Mouse (Mus musculus): Measurements from ENCODE around the gene Thnsl2. TPM values are rescaled to one million over a fixed set of nuclear protein-coding genes. Genes with fewer than 3 reads are reported as not detected.

Gene Thnsl2
- total and polyA plus RNA-seq, 3 experiments: 0.08 to 0.21 TPM; not detected in 1

DNA sequence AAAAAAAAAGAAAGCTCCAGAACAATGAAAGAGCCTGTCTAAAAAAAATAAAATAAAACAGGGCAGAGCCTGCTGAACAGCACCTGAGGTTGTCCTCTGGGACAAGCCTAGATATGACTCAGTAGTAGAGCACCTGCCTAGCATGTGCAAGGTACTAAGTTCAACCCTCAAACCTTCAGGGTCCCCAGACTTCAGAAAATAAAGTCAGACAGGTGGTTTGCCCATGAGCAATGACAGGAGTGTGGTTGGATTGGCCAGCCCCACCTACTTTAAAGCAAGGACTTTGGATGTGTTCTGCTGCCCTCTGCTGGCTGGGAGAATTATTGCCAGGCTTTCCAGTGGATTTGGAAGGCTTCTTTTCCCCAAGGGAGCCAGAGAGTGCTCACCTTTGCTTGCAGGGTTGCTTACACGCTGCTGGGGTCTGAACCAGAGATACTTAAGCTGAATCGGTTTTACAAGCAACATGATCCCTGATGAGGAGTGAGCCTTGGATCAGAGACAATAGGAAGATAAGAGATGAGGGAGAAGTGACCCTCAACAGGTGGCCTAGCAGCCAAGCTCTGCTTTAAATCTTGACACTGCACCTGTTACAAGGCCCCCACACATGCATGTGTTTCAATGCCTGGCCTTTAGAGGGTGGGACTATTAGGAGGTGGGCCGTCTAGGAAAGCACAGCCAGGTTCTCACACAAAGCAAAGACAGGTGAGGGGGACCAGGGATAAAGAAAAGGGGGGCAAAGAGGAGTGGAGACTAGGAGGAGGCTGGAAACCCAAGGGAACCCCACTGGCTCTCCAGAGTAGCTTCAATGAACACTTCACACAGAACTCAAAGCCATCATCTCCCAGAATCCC is 19.0 kb downstream of the Thnsl2 start:
- H3K27ac ChIP-seq (ENCODE audit: control insufficient read depth, low read depth, low read length): no peak overlapping the region
- peak; percentile 63 for DNase-seq (ENCODE audit: low read depth, low spot score)
- H3K79me2 ChIP-seq (ENCODE audit: control insufficient read depth, insufficient read depth, low read length, poor library complexity): no peaks in the 10 kb centered on the region
- 0 out of 4 replicates have a peak, but pooled peaks cover 0 to 1% of the 10 kb centered on the region in 2 experiments for H3K27me3 ChIP-seq (ENCODE audit: control insufficient read depth in 1 of 2, insufficient read depth in 2 of 2, low read length in 2 of 2)
- TF ChIP-seq SMC3 (IDR thresholded peaks at IDR 0.05; ENCODE audit: low read depth, low read length) (peak; percentile 64), ZC3H11A (IDR thresholded peaks at IDR 0.05; ENCODE audit: low read depth, low read length) (peak; percentile 37), RAD21 (IDR thresholded peaks at IDR 0.05; ENCODE audit: low read depth, low read length) (peak; percentile 60), CTCF (IDR thresholded peaks at IDR 0.05 in 2 of 3, conservative IDR thresholded peaks at IDR 0.05 in 1 of 3; ENCODE audit: control insufficient read depth in 1 of 3, insufficient read depth in 1 of 3, low read depth in 2 of 3, low read length in 3 of 3, poor library complexity in 1 of 3, severe bottlenecking in 1 of 3) (peak; percentile 69 to 80 (median 76)), TBP (IDR thresholded peaks at IDR 0.05; ENCODE audit: low read depth, low read length) (no peak)
- no peaks in the 10 kb centered on the region for H3K9me3 ChIP-seq (replicated peaks; ENCODE audit: insufficient read depth, low read length)
- no peaks in the 10 kb centered on the region for H3K36me3 ChIP-seq (ENCODE audit: control insufficient read depth in 1 of 2, insufficient read depth in 2 of 2, low read length in 2 of 2)
- H3K4me1 ChIP-seq (ENCODE audit: control insufficient read depth in 1 of 2, insufficient read depth in 2 of 2, low read length in 2 of 2): no peaks in the 10 kb centered on the region
- H3K9ac ChIP-seq (ENCODE audit: control insufficient read depth, low read depth, low read length, poor library complexity, severe bottlenecking): no peak overlapping the region
- H3K4me3 ChIP-seq (ENCODE audit: control insufficient read depth in 1 of 2, insufficient read depth in 1 of 2, low read depth in 2 of 2, low read length in 2 of 2): no peak overlapping the region

DNA sequence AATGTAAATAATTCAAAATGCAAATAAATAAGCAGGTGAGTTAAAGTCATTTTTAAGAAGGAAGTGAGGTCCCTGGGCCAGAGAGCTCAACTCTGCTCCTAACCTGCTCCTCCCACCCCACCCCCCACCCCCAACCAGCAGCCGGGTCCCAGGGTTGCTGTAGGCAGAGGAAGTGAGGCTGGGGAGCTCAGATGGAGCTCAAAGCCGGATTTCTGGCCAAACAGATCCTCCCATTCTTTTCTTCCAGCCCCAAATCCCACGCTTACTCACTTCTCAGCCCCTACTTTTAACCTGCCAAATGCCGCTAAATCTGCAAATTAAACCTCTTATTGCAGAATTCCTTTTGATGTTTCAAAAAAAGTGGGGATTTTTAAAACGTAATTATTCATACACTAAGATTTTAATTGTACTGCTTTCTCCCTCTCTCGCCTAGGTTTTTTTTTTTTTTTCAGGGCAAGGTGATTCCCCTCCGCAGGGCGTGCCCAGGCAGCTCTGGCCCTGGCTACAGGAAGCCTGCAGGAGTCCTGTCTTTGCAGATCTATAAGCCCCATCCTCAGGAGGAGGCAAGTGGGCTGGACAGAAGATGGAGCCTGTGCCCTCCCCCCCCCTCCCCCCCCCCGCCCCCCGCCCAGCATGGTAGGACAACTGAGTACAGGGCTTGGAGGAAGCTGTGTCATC is 24.5 kb downstream of the Thnsl2 start:
- no peak overlapping the region for H3K9ac ChIP-seq (ENCODE audit: control insufficient read depth, low read depth, low read length, poor library complexity, severe bottlenecking)
- no peaks in the 10 kb centered on the region for H3K4me1 ChIP-seq (ENCODE audit: control insufficient read depth in 1 of 2, insufficient read depth in 2 of 2, low read length in 2 of 2)
- no peaks in the 10 kb centered on the region for H3K79me2 ChIP-seq (ENCODE audit: control insufficient read depth, insufficient read depth, low read length, poor library complexity)
- no peaks in the 10 kb centered on the region for H3K36me3 ChIP-seq (ENCODE audit: control insufficient read depth in 1 of 2, insufficient read depth in 2 of 2, low read length in 2 of 2)
- H3K27ac ChIP-seq (ENCODE audit: control insufficient read depth, low read depth, low read length): no peak overlapping the region
- no peak overlapping the region for H3K4me3 ChIP-seq (ENCODE audit: control insufficient read depth in 1 of 2, insufficient read depth in 1 of 2, low read depth in 2 of 2, low read length in 2 of 2)
- no peaks in the 10 kb centered on the region for H3K9me3 ChIP-seq (replicated peaks; ENCODE audit: insufficient read depth, low read length)
- DNase-seq (ENCODE audit: low read depth, low spot score): no peak
- peaks cover 0 to 1% of the 10 kb centered on the region in 2 experiments; a peak in 1 of 4 replicates for H3K27me3 ChIP-seq (ENCODE audit: control insufficient read depth in 1 of 2, insufficient read depth in 2 of 2, low read length in 2 of 2)
- TF ChIP-seq RAD21 (IDR thresholded peaks at IDR 0.05; ENCODE audit: low read depth, low read length): no peak
- no peak for TF ChIP-seq ETS1 (IDR thresholded peaks at IDR 0.05; ENCODE audit: low read depth, low read length)
- TF ChIP-seq NELFE (IDR thresholded peaks at IDR 0.05; ENCODE audit: low read depth, low read length): no peak

DNA sequence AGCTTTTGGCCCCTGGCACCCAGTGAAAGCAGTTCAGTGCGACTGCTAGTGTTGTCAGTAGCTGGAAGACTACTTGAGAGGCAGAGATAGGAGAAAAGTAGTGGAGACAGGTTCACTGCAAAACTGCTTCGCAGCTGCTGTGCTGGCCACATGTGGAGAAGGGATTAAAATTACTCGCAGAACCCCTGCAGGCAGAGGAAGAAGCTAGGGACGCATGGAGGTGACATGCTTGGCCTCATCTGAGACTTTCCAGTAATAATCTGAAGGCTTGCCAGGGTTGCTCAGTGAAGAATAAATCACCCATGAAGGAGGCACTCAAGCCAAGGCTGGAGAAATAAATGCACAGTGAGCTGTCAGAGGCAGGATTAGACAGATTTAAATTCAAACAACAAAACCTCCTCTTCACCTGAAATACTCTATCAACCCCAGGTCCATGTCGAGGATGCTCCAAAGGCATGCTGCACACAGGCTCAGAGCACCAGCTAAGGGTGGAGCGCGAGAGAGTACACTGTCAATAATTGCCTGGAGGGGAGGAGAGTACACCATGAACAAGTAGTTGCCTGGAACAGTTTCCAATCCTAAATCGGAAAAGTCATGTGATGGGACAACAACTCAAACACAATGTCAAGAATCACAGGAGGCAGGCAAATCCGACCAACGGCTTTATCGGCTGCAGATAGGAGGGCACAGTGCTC is 32.7 kb downstream of the Thnsl2 start:
- Histone ChIP-seq H3K79me2 (ENCODE audit: control insufficient read depth, insufficient read depth, low read length, poor library complexity) (no peaks in the 10 kb centered on the region), H3K36me3 (ENCODE audit: control insufficient read depth in 1 of 2, insufficient read depth in 2 of 2, low read length in 2 of 2) (no peaks in the 10 kb centered on the region), H3K4me3 (ENCODE audit: control insufficient read depth in 1 of 2, insufficient read depth in 1 of 2, low read depth in 2 of 2, low read length in 2 of 2) (no peak overlapping the region), H3K27me3 (ENCODE audit: control insufficient read depth in 1 of 2, insufficient read depth in 2 of 2, low read length in 2 of 2) (peaks cover 0 to 8% of the 10 kb centered on the region in 2 experiments; a peak in 3 of 4 replicates), H3K9me3 (replicated peaks; ENCODE audit: insufficient read depth, low read length) (no peaks in the 10 kb centered on the region), H3K4me1 (ENCODE audit: control insufficient read depth in 1 of 2, insufficient read depth in 2 of 2, low read length in 2 of 2) (no peaks in the 10 kb centered on the region), H3K27ac (ENCODE audit: control insufficient read depth, low read depth, low read length) (no peak overlapping the region), H3K9ac (ENCODE audit: control insufficient read depth, low read depth, low read length, poor library complexity, severe bottlenecking) (no peak overlapping the region)
- no peak for DNase-seq (ENCODE audit: low read depth, low spot score)
- TF ChIP-seq E2F4 (IDR thresholded peaks at IDR 0.05; ENCODE audit: borderline replicate concordance, low read depth, low read length) (no peak), POLR2A (IDR thresholded peaks at IDR 0.05; ENCODE audit: control insufficient read depth in 1 of 2, insufficient read depth in 1 of 2, low read depth in 1 of 2, low read length in 2 of 2, poor library complexity in 1 of 2) (no peak), GATA1 (IDR thresholded peaks at IDR 0.05; ENCODE audit: low read depth, low read length) (no peak), ZMIZ1 (IDR thresholded peaks at IDR 0.05; ENCODE audit: low read depth, low read length) (no peak), CHD2 (IDR thresholded peaks at IDR 0.05; ENCODE audit: low read length) (no peak), ETS1 (IDR thresholded peaks at IDR 0.05; ENCODE audit: low read depth, low read length) (no peak), TCF12 (IDR thresholded peaks at IDR 0.05; ENCODE audit: low read depth, low read length) (no peak), MYC (IDR thresholded peaks at IDR 0.05; ENCODE audit: low read depth, low read length) (no peak), JUND (IDR thresholded peaks at IDR 0.05; ENCODE audit: low read depth, low read length) (no peak)

Data from MEL (cell line).